Mouse (Mus musculus) thymus, postnatal 14 days (tissue): ENCODE measurements around the gene D8Ertd738e.

Experiments
- DNase-seq: peaks from one replicate; pipeline ENCODE4 v3.0.0; 2021

Gene D8Ertd738e

GRCm38 (mm10) chr8:84236410-84236997 lies 13.0 kb downstream of the D8Ertd738e start:
- DNase-seq = no peak

- no peak for DNase-seq
Observed at GRCm38 (mm10) chr8:84235746-84236409, 13.6 kb downstream of the D8Ertd738e start.

GRCm38 (mm10) chr8:84233055-84233454 lies 16.5 kb downstream of the D8Ertd738e start:
- no peak for DNase-seq

GRCm38 (mm10) chr8:84230735-84231134 lies 18.8 kb downstream of the D8Ertd738e start:
- no peak for DNase-seq

GRCm38 (mm10) chr8:84223322-84224029 lies 26.0 kb downstream of the D8Ertd738e start:
- DNase-seq = no peak

GRCm38 (mm10) chr8:84222566-84223165 lies 26.9 kb downstream of the D8Ertd738e start:
- DNase-seq = no peak

GRCm38 (mm10) chr8:84220105-84220504 lies 29.4 kb downstream of the D8Ertd738e start:
- no peak for DNase-seq

- DNase-seq = no peak
Observed at GRCm38 (mm10) chr8:84218143-84218542, 31.4 kb downstream of the D8Ertd738e start.

GRCm38 (mm10) chr8:84217206-84217605 lies 32.3 kb downstream of the D8Ertd738e start:
- no peak for DNase-seq

- no peak for DNase-seq
Observed at GRCm38 (mm10) chr8:84213277-84213676, 36.2 kb downstream of the D8Ertd738e start.

GRCm38 (mm10) chr8:84211881-84212563 lies 37.5 kb downstream of the D8Ertd738e start:
- DNase-seq = no peak

- DNase-seq = no peak
Observed at GRCm38 (mm10) chr8:84211202-84211601, 38.3 kb downstream of the D8Ertd738e start.

GRCm38 (mm10) chr8:84210167-84210791 lies 39.2 kb downstream of the D8Ertd738e start:
- DNase-seq = peak; percentile 91

- peak; percentile 68 for DNase-seq
Observed at GRCm38 (mm10) chr8:84208381-84209380, 40.8 kb downstream of the D8Ertd738e start.

- DNase-seq = peak; percentile 77
Observed at GRCm38 (mm10) chr8:84207811-84208210, 41.7 kb downstream of the D8Ertd738e start.

- no peak for DNase-seq
Observed at GRCm38 (mm10) chr8:84206666-84207065, 42.9 kb downstream of the D8Ertd738e start.

- DNase-seq = no peak
Observed at GRCm38 (mm10) chr8:84205073-84205472, 44.4 kb downstream of the D8Ertd738e start.

- peak; percentile 42 for DNase-seq
Observed at GRCm38 (mm10) chr8:84203975-84204772, 45.3 kb downstream of the D8Ertd738e start.

GRCm38 (mm10) chr8:84202938-84203917 lies 46.3 kb downstream of the D8Ertd738e start:
- peak; percentile 88 for DNase-seq
